Mouse (Mus musculus): Measurements from ENCODE around the gene Krt7.

- TF ChIP-seq CTCF (IDR thresholded peaks at IDR 0.05; ENCODE audit: borderline replicate concordance, insufficient read depth, low read depth, low read length) (no peak), POLR2A (IDR thresholded peaks at IDR 0.05; ENCODE audit: borderline replicate concordance, insufficient read depth, low read length) (no peak)
Observed at GRCm38 (mm10) chr15:101365721-101366120, 45.1 kb upstream of the Krt7 start.
